Mouse (Mus musculus): ENCODE measurements at regions not wholly inside any gene's neighbourhood (a gene's known extent, or its start where the extent isn't known, plus 50 kb on each side); places are given as distances from the start of the nearest gene placed in this dataset.
"Not testable (repeated sequence)": the region's sequence is repeated elsewhere in the genome, so short reads cannot be mapped to it uniquely, and the experiment has no call there.

- DNase-seq = not testable (repeated sequence)
Observed at GRCm38 (mm10) chr17:9066633-9067032, 78.5 kb downstream of the 1700010I14Rik start.

DNA sequence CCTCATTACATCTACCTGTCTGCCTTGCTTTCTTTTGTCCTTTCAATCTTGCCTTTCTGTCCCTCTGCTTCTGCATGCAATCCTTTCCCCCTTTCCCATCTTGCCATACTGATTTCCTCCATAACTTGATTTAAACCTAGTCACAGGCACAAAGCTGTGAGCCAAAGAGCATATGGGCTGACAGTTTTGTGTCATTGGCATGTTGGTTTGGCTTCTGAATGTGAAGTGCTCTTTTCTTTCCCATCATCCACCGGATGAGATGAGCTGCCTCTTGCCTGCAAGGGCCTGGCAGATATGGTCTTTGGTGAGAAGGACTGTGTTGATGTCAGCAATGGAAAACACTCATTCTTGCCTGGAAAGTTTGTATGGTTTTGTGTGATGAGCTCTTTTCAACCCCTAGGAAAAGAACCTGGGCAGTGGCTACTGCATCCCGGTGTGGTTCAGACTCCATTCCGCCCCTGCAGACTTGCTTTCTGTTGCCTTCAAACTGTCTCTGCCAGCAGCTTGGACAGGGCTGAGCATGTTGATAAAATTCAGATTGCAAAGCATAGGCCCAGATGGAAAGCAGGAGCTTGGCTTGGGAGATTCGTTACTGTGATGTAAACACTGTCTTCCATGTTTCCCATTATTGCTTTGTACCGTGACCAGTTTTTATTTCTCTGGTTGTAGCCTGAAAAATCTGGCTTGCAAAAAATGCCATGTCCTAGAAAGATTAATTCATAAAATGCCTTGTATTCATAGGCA is 80.9 kb downstream of the 1700010I14Rik start:
- DNase-seq = no peak

DNA sequence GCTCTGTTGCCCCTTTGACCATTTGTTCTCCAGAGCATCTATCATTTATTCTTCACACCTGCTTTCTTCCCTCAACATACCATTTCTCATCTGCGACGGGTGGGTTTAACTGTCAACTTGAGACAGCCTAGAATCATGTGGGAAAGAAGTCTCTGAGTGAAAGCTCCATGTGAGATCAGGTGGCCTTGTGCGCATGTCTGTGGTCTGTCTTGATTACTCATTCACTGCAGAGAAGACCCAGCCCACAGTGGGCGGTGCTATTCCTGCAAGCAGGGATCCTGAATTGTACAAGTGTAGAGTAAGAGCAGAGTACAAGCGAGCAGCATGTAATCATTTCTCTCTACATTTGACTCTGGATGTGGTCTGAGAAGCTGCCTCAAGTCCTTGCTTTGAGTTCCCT is 95.5 kb downstream of the 1700010I14Rik start:
- no peak for DNase-seq

DNA sequence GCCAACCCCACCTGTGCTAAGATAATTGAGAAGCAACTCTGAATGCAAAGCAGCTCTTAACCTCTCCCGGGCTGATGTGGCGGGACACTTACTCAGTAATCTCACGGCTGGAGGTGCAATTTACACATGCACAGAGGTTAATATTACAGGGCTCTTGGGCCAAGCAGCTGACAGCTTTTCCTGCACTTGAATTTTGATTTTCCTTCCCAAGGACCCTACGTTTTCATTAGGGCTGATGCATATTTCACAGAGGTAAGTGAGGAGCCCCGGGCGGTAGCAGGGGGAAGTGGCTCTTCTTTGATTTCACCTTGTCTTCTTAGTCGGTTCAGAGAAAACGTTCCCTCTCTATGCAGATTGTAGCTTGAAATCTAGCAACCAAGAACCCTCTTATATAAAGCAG is 139.7 kb downstream of the 1700010I14Rik start:
- no peak for DNase-seq

- no peak for DNase-seq
Observed at GRCm38 (mm10) chr17:9145605-9146223, 157.6 kb downstream of the 1700010I14Rik start.

DNA sequence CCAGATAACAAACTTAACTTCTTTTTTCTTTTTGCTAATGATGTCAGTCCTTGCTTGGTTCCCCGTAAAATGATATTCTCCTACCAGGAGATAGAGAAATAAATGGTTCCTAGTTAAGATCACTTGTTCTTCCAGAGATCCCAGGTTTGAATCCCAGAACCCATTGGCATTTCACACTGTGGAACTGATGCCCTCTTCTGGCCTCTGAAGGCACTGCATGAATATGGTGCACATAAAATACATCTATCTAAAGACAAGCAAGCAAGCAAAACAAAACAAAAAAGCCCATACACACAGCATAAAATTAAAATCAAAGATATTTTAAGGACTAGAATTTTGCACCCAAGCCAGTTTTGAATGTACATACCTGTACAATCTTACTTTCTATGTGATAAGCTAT is 162.5 kb downstream of the 1700010I14Rik start:
- no peak for DNase-seq

- no peak for DNase-seq
Observed at GRCm38 (mm10) chr17:9162148-9162547, 174.0 kb downstream of the 1700010I14Rik start.

DNA sequence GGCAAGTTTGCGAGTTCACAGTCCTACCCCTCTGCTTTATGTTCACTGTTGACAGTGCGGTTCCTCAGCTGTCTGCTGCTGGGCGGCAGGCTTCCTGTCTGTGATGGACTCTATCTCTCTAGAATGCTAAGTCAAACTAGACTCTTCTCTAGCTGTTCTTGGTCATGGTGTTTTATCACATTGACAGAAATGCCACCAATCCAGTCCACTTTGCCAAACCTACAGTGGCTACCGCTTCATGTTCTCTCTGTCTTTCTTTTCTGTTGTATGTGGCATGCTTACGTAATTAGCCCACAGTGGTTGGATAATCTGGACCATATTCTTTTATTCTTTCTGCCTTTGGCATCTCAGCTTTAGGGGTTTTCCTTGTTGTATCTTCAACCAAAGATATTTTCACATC is 174.5 kb downstream of the 1700010I14Rik start:
- no peak for DNase-seq

- DNase-seq = no peak
Observed at GRCm38 (mm10) chr17:9163285-9163684, 175.2 kb downstream of the 1700010I14Rik start.

DNA sequence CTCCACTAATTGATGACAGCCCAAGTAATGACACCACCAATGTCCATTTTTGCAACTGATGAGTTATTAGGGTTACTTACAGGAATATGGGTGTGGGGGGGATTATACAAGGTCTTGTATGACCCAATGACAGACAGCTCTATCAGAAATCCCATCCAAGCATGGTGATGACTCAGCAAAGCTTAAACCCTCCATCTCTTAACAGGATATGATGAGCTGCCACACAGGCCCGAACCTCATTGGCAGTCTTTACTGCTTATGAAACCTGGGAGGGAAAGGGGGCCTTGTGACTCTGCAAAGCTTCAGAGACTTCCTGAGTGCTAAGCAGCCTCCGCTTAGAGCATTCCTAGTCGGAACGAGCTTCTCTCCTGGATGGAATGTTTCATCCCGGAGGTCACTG is 176.4 kb downstream of the 1700010I14Rik start:
- DNase-seq = no peak

DNA sequence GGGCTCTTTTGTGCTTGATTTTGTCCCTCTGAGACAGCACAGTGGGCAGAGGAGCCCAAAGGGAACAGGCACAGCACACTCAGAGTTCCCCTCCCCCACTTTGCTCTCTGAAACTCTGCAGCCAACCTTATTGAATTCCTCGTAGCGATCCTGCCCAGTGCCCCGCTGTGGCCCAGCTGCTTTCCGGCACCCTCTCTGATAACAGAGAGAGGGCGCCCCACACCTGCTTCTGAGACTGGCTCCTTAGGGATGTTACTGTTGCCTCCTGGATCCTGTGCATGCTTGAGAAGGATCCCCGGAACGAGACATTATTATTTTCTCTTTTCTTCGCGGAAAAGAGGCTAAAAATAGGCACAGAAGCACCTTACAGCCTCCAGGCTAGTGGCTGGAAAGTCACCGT is 179.0 kb downstream of the 1700010I14Rik start:
- peak; percentile 80 for DNase-seq

GRCm38 (mm10) chr17:9167571-9168201 is 179.6 kb downstream of the 1700010I14Rik start:
- peak; percentile 34 for DNase-seq

GRCm38 (mm10) chr17:9168411-9168810 is 180.3 kb downstream of the 1700010I14Rik start:
- DNase-seq = peak; percentile 78

DNA sequence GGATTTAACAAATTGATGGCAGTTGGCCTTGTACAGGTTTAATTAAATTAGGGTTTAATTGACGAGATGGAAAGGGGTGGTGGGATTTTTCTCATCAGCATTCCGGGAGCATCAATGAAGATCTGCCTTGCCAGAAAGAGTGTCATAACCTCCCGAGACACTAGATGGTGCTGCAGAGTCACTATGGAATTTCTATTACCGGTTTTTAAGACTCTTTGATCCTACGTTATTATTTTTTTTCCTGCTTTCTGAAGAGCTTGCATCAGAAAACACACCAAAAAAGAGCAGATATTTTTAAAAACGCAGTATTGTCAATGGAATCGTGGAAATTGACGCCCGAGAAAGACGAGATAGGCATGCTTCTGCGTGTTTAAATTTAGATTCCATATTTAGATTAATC is 181.2 kb downstream of the 1700010I14Rik start:
- peak; percentile 52 for DNase-seq

- no peak for DNase-seq
Observed at GRCm38 (mm10) chr17:9197160-9197559, 209.0 kb downstream of the 1700010I14Rik start.

DNA sequence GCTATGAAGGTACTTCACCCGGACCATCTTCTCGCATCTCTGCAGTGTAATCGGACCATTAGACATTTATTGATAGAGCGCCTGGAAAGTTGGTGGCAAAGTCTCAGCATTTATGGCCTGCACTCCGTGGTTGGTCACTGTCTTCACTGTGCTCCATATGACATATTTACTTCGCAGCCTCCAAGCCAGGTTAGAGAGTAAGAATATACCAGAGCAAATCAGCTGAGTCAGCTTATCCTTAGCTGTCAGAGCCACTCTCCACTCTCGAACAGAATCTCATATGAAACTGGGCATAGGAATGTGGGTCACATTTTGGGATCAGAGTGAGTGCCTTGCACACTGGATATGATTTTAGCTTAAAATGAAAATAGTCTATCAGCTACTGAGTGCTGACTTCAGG is 212.3 kb downstream of the 1700010I14Rik start:
- no peak for DNase-seq

GRCm38 (mm10) chr17:9202496-9202895 is 214.4 kb downstream of the 1700010I14Rik start:
- no peak for DNase-seq

- no peak for DNase-seq
Observed at GRCm38 (mm10) chr17:9210626-9211025, 211.2 kb upstream of the Gm17728 start.

GRCm38 (mm10) chr17:9223097-9223496 is 198.8 kb upstream of the Gm17728 start:
- no peak for DNase-seq

DNA sequence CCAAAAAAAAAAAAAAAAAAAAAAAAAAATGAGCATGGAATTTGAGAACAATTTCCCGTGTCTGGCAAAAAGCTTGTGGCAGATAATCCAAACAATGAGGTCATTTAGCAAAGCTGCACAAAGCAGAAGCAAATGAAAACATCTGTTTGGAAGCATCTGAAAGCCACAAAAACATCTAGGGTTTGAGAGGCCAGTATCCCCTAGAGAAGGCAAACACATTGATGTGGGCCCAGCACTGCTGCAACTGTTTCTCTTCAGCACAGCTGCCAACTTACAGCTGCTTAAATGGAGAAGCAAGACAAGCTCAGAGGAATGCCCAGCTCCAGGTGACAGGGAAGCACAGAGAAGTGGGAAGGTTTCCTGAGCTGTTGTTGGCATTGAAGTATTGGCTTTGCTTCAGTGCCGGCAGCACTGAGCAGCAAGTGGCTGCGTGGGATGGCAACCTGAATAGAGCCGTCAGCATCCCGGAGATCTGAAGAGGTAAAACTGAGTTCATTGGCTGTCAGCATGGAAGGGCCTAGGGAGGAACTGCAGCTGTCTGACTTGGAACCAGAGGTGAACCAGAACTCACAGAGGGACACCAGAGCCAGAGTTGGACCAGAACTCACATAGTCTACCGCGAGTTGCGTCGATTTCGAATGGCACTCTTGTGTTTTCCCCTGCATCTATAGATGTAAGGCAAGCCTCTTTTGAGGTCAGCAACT is 193.8 kb upstream of the Gm17728 start:
- no peak for DNase-seq

- DNase-seq = peak; percentile 26
Observed at GRCm38 (mm10) chr17:9235141-9235571, 186.7 kb upstream of the Gm17728 start.

- DNase-seq = peak; percentile 13
Observed at GRCm38 (mm10) chr17:9258646-9259170, 163.2 kb upstream of the Gm17728 start.

DNA sequence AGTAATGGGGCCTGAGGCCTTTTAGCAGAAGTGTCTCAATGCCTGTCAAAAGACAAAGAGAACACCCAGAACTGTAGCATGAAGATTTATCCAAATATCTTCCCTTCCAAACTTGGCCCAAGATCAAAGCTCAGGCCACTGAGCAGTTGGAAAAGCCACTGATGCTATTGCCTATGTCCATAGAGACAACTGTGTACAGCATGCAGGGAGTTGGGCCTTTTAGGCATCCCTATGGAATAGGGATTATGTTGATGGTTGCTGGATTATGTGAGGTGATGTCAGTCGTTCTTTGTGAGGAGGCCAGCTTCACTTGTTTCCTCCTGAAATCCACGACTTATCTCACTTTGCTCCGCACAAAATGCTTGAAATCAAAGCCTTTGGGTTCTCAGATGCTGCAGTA is 153.1 kb upstream of the Gm17728 start:
- no peak for DNase-seq

Data from cerebellum, adult 9-11 months (tissue).